20 mouse cellular contexts compared by ENCODE assay signal in genomic region chr12:36344131-36344530, GRCm38 (mm10). TPM values are rescaled to one million over a fixed set of nuclear protein-coding genes. Genes with fewer than 3 reads are reported as not detected.
DNase-seq lines count a peak whose midpoint lies in the region; ATAC-seq lines count a peak whose summit lies in the region.
"Had no signal": no experiment of that assay in that cellular context is flagged by ENCODE, and none has a peak within 500 bp of the region (broad histone marks: within the 10 kb centered on the region; RNA-seq: fewer than 3 reads in every experiment).

No protein-coding gene starts in this region.

- ATAC-seq in frontal cortex, adult (ENCODE audit: low TSS enrichment), result peak; percentile 62
- no peak for ATAC-seq in megakaryocyte, adult 5-6 weeks (ENCODE audit: poor library complexity, severe bottlenecking)
- ATAC-seq: forebrain, postnatal 0 days; midbrain, embryonic 15.5 days had no signal

- no peak for DNase-seq in frontal cortex, postnatal 36 days (ENCODE audit: low spot score in 2 of 2)
- peak; percentile 15 for DNase-seq in embryo, embryonic 10 days (ENCODE audit: low spot score)
- peak; percentile 9 for DNase-seq in forelimb bud, embryonic 11.5 days (ENCODE audit: low read depth, low spot score)
- DNase-seq in telencephalon, adult 2 months (ENCODE audit: low read depth, low spot score), result peak; percentile 22
- no peak for DNase-seq in layer of hippocampus, adult 9-11 months
- DNase-seq in cerebellum, postnatal 14 days, result no peak
- DNase-seq: adrenal gland, adult 8-10 months; cerebellum, adult 9-10 months; forebrain, postnatal 0 days; gastrocnemius, adult 2 months; heart, postnatal 36 days; kidney, adult 8-10 months; kidney, postnatal 10 days; liver, embryonic 13.5 days; lung, adult 2 months had no signal

RNA-seq across cellular contexts. Expression of gene Sostdc1, which starts 30.2 kb away (rescaled TPM):
- total RNA-seq in megakaryocyte, adult 5-6 weeks (2015), result not detected in 2 replicates
- total RNA-seq in megakaryocyte, adult 5-6 weeks (2017), result not detected in 2 replicates
- total RNA-seq: common myeloid progenitor, adult 5-6 weeks; megakaryocyte-erythroid progenitor cell, adult 5-6 weeks had no signal

RNA-seq across cellular contexts. Expression of gene Ispd, which starts 37.1 kb away (rescaled TPM):
- 0.49 and 1.1 TPM in 2 replicates for total RNA-seq in megakaryocyte, adult 5-6 weeks (2015)
- total RNA-seq in megakaryocyte, adult 5-6 weeks (2017), result 0.81 TPM in 1 of 2 replicates, not detected in the other

RNA-seq across cellular contexts. Expression of gene D630036H23Rik, which starts 37.9 kb away (rescaled TPM):
- not detected in 2 replicates for total RNA-seq in megakaryocyte, adult 5-6 weeks (2015)
- total RNA-seq in megakaryocyte, adult 5-6 weeks (2017), result not detected in 2 replicates
- total RNA-seq: megakaryocyte-erythroid progenitor cell, adult 5-6 weeks had no signal

Comparison
In these comparisons a context has a peak if more than half of its experiments do, and no peak if none do; other contexts are left out.
1. DNase-seq: peak in embryo, embryonic 10 days (single experiment), forelimb bud, embryonic 11.5 days (single experiment) and telencephalon, adult 2 months (single experiment); none in frontal cortex, postnatal 36 days (0 of 2), layer of hippocampus, adult 9-11 months (single experiment) and cerebellum, postnatal 14 days (0 of 2).